Mouse (Mus musculus) left cerebral cortex, postnatal 25 days (tissue): ENCODE results near the gene Isx. TPM values are rescaled to one million over a fixed set of nuclear protein-coding genes. Genes with fewer than 3 reads are reported as not detected.
A peak's percentile ranks its signal among the peaks of the same experiment; 100 is the strongest.

Source experiments
- DNase-seq, 2 experiments: peaks; one replicate each; pipeline ENCODE4 v3.0.0; 2022; ENCODE audit warnings: low spot score in 2 of 2, mixed read lengths in 1 of 2
- intact Hi-C: fragments of 180-260 bp; cut with DNase I; formaldehyde crosslinking; loops from one replicate; pipeline ENCODE4 v1.15.1; 2025
- total RNA-seq, 2 experiments: library from RNA; stranded (reverse); gene quantifications; 2 replicates each; pipeline ENCODE4 v1.2.3; 2021

Isx gene
- under 1 TPM in 1 of 2 experiments, not detected in 1; 0.21 TPM for total RNA-seq

DNA sequence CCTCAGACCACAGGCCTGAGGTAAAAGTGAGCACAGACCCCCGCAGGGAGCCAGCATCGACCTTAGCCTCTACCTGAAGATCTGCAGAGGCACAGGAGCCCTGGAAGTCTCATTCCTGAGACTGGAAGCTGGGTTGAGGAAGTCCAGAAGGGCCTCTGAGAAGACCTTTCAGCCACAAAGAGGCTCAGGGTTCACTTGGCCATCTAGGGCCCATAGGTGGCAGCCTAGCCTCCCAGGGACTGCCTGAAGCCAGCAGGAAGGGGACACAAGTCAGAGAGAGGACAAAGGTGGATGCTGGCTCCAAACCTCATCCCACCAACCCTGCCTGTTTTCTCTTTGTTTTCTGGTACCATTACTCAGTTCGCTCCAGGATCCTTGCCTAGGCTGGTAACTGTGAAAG is at the start of gene Isx:
Isx (plus strand) TSS at position 234 of the 400 bp plus-strand sequence.
- intact Hi-C loops = loop anchor here (5.0 kb wide), 1 partner anchor 49 kb away; no protein-coding TSS in a partner anchor
- DNase-seq = no peak

DNA sequence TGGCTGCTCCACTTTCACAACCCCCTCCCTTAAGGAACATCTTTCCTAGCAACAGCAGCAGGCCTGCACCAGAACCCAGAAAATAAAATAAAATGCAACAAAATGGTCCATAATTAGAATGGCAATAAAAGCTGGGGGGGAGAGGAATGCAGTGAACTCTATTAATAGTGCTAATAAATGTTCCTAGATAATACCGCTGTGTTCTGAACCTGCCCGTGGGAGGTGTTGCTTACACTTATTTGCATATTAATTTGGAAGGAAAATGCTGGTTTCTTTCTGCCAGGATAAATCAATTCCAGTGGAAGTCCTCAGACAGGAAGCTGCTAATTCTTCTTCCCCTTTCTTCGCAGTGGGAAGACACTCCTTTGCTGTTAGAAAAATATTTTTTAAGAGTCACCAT is 45.3 kb upstream of the Isx start:
- no peak for DNase-seq
- intact Hi-C loops = no loop called here

DNA sequence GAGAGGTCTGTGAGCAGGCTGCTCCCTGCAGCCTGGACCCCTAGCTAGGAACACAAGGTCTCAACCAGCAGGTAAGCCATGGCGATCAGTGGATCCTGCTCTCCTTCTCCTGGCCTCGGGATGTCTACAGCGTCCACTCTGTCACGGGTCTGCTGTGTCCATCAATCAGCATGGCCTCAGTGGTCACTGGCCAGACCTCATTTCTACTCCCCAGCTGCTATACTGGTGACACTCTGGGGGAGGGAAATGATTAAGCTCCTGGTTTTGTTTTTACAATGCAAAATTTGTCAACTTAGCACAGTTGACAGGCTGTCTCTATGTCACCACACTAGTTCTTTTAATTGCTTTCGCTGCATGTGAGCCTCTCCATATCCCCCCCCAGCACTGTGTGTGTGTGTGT is 41.7 kb upstream of the Isx start:
- intact Hi-C loops = no loop called here
- no peak for DNase-seq

DNA sequence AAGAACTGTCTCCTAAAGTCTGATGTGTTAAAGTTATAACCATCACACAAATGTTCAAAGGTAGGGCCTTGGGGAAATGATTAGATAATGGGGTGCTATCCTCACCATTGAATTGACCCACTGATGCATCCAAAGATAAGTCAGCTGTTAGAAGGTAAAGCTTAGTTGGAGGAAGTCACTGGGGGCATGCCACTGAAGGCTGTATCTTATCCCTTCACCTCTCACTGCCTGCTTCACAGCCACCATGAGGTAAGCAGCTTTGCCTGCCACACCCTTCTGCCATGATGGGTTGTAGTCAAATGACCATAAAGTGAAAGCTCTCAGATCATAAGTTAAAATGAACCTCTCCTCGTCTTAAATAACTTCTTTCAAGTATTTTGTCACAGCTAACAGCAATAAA is 38.7 kb upstream of the Isx start:
- no peak for DNase-seq
- intact Hi-C loops = no loop called here

DNA sequence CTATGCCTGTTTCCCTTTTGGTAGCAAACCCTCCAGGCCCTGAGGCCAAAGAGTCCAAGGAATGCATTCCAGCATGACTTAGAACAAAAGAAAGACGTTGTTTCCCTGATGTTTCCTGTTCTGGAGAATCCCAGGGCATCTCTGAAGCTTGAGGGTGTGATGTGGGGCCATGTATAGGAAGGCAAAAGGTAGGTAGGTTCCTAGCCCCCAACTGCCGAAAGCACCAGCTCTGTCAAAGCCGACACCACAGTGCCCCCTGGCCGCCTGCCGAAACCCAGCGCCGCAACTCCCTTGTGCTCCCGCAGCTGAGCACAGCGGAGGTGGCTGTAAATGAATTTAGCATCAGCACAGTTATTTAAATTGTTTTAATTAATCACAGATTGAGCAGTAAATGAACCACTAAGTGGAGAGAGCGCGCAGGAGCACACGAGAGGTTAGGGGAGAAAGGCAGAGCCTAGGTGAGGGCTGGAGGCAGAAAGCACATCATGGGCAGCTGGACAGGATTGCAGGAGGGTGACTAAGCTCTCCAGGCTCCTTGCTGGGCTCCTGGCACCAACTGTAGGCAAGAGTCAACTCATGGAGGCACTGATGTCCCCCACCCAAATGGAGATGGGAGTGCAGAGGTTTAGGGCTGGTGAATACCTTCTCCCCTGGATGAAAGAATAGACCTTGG is 25.5 kb upstream of the Isx start:
- intact Hi-C loops = no loop called here
- no peak for DNase-seq

DNA sequence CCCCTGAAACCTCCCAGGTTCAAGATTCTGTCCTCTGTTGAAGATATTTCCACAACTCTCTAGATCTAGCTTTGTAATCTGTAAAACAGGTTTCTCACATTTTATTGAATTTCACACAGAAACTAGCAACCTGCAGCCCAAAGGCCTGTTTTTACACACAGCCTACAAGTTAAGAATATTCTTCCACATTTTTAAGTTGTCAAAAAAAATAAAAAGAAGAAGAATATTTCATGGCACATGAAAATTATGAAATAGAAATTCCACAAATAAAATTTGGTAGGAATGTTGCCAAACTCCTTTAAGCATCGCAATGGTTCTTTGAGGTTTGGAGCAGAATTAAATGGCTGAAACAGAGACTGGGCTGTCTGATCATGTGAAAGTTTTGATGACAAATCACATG is 24.3 kb upstream of the Isx start:
- DNase-seq = peak in 1 of 2 experiments; percentile 59
- intact Hi-C loops = no loop called here

DNA sequence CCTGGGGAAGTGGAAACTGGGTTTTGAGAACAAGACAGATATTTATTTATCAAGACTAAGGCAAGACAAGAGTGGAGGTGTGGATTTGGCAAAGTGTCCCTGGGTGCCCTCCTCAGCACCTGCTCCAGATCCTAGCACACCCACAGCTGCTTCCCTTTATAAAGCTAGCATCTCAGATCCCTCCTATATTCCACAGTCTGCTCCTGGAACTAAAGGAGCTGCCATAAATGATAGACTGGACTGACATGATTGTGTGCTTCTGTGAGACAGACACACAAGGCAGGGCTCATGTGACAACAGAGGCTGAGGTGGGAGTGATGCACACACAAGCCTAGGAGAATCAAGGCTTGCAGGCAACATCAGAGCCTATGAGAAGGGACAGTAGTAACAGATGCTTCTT is 22.0 kb upstream of the Isx start:
- intact Hi-C loops = loop anchor here (2.0 to 10.0 kb wide), 6 partner anchors 71 to 1619 kb away; no protein-coding TSS in a partner anchor
- peak in 1 of 2 experiments; percentile 72 for DNase-seq

DNA sequence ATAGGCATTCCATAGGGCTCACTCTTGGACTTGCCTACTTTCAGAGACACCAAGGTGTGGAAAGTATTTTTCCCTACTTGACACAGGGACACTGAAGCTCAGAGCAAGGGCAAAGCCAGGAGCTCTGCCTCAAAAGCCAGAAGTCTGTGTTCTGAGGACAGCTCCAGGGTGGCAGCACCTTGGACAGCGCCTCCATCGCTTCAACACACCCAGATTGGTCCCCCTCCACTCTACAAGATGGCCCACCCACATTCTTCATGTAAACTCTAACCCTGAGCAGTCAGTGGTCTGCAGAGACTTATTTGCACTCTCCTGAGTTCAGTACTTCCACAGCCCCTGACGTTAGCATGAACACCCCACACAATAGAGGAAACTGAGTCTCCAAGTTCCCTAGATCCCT is 21.1 kb upstream of the Isx start:
- no peak for DNase-seq
- intact Hi-C loops = loop anchor here (2.0 to 10.0 kb wide), 6 partner anchors 70 to 1620 kb away; no protein-coding TSS in a partner anchor

DNA sequence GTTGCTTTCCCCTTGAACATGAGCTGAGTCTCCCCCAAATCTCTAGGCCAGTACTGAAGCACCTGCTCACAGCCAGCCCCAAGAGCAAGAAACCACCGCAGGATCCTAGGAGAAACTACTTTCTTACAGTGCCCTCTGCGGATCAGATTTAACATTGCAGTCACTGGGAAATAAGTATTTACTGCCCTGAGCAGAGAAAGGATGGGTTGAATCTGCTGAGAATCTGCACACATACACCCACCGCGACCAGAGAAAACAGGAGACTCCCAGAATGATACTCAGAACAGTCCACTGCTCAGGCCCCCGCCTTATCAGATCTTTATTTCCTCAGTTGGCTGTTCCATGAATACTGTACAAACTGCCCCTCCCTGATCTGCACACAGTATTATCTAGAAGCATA is 19.5 kb upstream of the Isx start:
- intact Hi-C loops = loop anchor here (5.0 to 10.0 kb wide), 5 partner anchors 69 to 1621 kb away; no protein-coding TSS in a partner anchor
- DNase-seq = peak; percentile 76 to 83

DNA sequence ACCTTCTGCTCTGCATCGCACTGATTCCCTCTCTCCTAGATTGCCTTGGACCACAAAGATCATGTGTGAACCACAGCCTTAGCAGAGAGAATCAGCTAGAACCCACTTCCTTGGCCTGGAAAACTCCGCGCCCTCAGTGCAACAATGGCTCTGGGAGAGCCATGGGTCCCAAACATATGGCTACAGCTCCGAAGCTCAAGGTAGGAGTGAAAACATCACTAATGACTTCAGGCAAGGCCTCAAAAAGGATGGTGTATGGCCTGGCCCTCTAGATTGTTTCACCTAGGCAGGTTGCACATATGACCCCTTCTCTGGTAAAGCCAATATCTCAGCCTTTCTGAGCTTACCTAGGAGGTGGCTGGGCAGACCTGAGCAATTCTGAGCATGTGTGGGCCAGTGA is 18.2 kb upstream of the Isx start:
- intact Hi-C loops = loop anchor here (5.0 to 10.0 kb wide), 5 partner anchors 68 to 1622 kb away; no protein-coding TSS in a partner anchor
- DNase-seq = no peak

DNA sequence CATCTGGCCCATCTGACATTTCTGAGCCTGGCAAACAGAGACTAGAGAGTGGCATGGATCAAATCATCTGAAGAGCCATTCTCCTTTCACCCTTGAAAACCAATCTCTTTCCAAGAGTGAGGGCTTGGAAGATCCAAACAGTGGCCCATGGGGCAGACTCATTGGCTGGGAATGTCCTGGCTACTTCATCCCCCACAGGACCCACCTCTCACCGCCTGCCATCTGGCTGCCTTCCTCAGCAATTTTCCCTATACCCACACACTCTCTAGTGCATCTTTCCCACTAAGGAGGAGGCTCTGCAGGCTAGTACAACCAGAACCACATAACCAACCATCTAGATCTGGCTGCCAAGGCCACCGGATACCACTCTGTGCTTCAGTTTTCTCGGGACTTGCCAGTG is 17.6 kb upstream of the Isx start:
- intact Hi-C loops = loop anchor here (10.0 kb wide), 1 partner anchor 651 kb away; no protein-coding TSS in a partner anchor
- no peak for DNase-seq

DNA sequence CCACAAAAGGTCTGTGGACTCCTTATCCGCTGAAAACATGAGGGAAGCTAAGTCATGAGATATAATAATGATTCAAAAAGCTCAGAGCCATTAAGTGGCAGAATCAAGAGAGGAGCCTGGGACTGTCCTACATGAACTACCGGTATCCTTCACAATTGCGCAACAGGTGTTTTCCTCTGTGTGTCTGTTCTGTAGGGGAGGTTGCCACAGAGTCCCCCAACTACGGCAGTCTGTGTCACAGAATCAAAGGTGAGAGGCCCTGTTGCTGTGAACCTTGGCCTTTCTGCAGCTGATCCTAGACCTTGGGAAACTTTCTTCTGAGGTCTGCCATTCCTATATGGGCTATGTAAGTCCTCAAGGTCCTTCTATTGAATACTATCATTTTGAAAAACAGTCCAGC is 13.7 kb upstream of the Isx start:
- no peak for DNase-seq
- intact Hi-C loops = loop anchor here (10.0 kb wide), 1 partner anchor 654 kb away; no protein-coding TSS in a partner anchor

DNA sequence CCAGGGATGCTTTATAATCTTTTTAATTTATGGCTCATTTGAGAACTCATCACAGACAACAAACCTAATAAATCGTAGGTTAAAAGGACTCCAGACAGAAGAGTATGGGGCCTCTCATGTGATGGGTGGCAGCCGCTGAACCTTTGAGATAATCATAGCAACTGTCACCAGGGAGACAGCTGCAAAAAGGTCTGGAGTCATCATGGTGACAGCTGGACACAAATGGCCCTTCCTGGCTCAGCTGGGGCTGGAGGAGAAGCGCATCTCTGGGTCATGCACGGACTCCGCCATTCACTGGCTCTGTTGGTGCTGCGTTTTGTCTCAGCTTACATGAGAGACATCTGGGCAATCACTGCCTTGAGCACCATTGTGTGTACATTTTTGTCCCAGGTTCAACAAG is 12.5 kb upstream of the Isx start:
- DNase-seq = no peak
- intact Hi-C loops = no loop called here

DNA sequence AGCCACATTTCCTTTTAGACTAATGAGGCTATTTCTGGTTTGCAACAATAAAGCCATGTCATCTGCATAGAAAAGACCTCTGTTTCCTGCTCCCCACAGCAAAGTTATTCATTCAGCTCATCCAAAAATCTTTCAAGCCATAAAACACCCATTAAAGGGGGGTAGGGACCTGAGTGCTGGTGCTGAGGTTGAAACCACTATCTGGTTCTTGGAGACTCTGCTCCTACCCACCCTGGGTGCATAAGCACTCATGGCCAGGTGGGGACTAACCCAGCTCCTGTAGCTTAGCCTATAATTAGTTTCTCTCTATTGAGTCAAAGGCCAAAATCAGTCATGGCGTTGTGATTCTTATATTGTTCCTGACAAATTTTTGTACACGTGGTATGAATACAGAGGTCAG is 10.4 kb upstream of the Isx start:
- intact Hi-C loops = no loop called here
- DNase-seq = no peak

DNA sequence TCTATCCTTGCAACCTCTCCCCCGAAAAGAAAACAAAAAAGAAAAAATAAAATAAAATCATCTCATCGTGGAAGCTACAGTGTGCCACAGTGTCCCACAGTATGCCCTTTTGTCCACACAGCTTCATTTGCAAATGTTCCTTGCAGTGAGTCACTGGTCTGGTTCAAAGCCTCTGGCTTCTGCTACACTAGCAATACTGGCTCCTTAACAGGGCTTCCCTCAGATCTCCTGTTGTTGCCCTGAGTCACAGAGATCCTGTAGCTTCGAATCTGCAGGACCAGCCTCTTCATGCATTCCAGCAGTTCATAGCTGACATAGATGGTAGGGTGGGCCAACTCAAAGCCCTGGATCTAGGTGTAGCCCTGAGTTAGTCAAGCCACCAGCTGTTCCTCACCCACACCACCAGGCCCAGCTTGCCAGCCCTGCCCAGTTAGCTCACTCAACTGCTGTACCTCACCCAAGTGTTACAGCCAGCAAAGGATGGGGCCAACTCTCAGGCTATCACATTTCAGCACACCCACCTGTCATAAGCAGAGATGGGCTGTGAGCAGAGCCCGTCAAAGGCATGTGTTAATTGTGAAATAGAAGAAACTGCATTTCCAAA is 2.5 kb upstream of the Isx start:
- no peak for DNase-seq
- intact Hi-C loops = loop anchor here (5.0 kb wide), 1 partner anchor 52 kb away; no protein-coding TSS in a partner anchor

DNA sequence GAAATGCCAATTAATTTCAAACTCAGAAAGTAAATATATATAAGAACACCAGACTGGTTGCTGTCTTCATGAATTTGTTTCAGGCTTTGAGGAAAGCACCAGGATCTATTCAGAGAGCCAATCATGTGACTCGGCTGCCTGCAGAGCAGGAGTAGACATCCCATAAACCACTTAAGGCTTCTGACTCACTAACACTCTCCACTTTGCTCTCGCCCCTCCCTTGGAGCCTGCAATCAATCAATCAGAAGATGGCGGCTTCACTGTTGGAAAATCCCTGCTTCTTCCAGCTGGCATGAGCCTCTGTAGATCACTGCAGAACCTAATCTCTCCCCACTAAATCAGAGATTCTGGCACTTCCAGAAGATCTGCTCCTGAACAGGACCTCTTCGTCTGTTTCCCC is 1.3 kb upstream of the Isx start:
- peak in 1 of 2 experiments; percentile 44 for DNase-seq
- intact Hi-C loops = loop anchor here (5.0 kb wide), 1 partner anchor 51 kb away; no protein-coding TSS in a partner anchor

DNA sequence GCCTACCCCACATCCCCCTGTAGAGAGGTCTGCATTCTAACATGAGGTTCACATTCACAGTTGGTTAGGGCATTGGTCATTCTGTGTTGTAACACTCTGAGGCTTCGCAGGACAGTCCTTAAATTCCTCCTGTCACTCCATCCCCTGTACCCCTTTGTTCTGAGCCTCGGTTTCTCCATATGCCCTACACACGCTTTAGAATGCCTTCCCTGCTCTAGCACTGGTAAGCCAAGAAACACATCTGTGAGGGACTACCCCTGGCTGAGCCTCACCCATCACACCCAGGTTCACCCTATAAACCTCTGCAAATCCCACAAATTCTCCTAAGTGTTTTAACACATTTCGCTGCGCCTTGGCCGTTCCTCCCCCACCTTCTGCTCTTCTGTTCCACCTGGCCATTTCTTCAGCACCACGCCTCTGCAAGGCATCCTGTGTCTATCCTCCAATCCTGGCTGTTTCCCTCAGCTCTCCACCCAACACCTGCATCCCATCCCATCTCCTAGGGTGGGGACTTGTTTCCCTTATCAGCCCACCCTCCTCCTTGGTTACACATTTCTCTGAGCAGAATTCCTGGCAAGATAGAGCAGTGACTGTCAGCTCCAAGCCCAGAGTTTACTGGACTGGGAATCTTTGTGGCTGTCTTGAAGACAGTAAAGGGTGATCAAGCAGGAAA is 686 bp upstream of the Isx start:
- no peak for DNase-seq
- intact Hi-C loops = loop anchor here (5.0 kb wide), 1 partner anchor 50 kb away; no protein-coding TSS in a partner anchor

DNA sequence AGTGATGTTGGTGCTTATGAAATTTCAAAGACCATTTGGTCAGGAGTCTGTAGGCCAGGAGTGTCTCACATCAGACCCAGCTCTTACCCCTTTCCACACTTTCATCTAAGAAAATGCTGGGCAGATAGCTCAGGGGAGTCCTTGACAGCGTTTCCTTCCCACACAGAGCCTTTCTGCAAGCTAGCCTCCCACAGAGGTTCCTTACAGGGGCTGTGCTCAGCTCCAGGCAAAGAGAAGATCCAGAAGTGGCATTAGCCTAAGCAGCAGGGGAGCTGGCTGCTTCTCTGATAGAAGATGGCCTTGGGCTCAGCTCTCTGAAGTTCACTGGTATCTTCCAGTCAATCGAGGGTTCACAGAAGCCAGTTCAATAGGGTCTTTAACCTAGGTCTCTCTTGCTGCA is 1.6 kb downstream of the Isx start:
- DNase-seq = peak in 1 of 2 experiments; percentile 63
- intact Hi-C loops = loop anchor here (5.0 kb wide), 1 partner anchor 48 kb away; no protein-coding TSS in a partner anchor

DNA sequence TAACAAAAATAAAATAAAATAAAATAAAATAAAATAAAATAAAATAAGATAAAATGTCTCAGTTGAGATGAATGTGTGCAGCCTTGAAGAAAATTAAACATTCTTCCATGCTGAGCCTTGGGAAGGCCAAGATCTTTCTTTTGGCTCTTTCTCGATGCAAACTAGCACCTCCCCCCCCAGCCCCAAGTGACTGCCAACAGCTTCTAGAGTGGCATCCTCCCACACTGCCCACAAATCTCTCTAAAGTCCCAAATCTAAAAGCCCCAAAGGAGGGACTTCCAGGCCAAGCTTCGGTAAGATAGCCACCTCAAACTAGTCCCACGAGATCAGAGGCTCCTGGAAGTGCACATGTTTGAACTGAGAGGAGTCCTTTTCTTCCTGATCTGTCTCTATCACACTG is 5.7 kb downstream of the Isx start:
- peak in 1 of 2 experiments; percentile 43 for DNase-seq
- intact Hi-C loops = no loop called here

DNA sequence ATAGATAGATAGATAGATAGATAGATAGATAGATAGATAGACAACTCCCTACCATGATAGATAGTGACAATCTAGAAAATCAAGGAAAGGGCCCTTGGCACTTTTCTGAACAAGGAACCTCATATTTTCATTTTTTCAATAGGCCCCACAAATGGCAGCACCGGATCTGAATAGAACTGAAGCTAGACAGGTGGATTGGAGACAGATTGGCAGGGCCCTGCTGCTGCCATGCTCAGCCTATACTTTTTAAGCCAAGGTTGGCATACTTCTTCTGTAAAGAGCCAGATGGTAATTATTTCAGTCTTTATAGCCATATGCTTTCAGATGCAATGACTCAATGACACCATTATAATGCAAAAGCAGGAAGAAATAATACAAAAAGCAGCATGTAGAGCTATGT is 15.8 kb downstream of the Isx start:
- peak in 1 of 2 experiments; percentile 73 for DNase-seq

More for the DNA sequence above, 15.8 kb downstream of the Isx start:
- intact Hi-C loops = no loop called here
